Mouse (Mus musculus): ENCODE measurements around the gene Sgsm2.

Gene Sgsm2

DNA sequence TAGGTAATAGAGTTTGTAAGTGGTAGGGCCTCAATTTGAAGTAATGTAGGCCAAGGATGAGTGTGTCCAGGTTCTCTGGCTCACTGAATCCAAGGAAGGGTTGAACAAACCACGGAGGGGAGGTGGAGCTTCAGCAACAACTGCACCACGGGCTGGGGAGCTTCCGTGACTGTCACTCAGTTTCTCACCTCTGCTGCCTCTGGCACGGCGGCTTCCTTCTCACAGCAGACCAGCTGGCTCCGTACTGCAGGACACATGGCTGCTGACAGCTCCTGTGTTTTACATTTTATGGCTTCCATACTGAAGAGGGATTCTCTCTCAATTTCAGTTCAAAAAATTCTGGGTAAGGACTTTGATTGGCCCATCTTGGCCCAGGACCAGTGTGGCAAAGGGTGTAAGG, 22.4 kb upstream of the Sgsm2 start:
- Histone ChIP-seq H3K27me3 (ENCODE audit: insufficient read depth, low read length) (no peaks in the 10 kb centered on the region), H3K36me3 (ENCODE audit: insufficient read depth, low read length) (peaks cover 12% of the 10 kb centered on the region), H3K9me3 (ENCODE audit: low read length) (no peaks in the 10 kb centered on the region), H3K4me1 (replicated peaks; ENCODE audit: low read depth, low read length) (no peaks in the 10 kb centered on the region), H3K4me3 (replicated peaks; ENCODE audit: low read length) (no peak overlapping the region)
- TF ChIP-seq NANOG (IDR thresholded peaks at IDR 0.05; ENCODE audit: borderline replicate concordance, low read length): no peak
- no peak for TF ChIP-seq CTCF (conservative IDR thresholded peaks at IDR 0.05; ENCODE audit: low read length)
- no peak for TF ChIP-seq POU5F1 (IDR thresholded peaks at IDR 0.05; ENCODE audit: borderline replicate concordance, low read length)

DNA sequence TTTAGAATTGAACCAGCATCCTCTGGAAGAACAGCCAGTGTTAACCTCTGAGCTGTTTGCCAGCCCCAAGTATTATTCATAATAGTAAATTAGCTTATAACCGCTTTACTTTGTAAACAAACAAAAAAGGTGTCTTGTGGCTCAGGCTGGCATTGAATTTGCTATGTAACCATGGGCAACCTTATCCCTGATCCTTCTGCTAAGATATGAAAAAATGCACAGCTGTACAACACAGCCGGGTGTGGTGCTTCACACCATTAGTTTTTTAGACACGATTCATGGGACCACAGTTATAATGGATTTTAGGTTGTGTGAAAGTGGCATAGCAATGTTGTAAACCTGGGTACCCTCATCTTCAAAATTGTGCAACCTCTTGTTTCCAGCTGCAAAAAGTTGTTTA, 15.6 kb upstream of the Sgsm2 start:
- Histone ChIP-seq H3K27me3 (ENCODE audit: insufficient read depth, low read length) (no peaks in the 10 kb centered on the region), H3K36me3 (ENCODE audit: insufficient read depth, low read length) (peaks cover 35% of the 10 kb centered on the region), H3K4me1 (replicated peaks; ENCODE audit: low read depth, low read length) (peaks cover 35% of the 10 kb centered on the region), H3K9me3 (ENCODE audit: low read length) (no peaks in the 10 kb centered on the region), H3K4me3 (replicated peaks; ENCODE audit: low read length) (no peak overlapping the region)
- TF ChIP-seq POU5F1 (IDR thresholded peaks at IDR 0.05; ENCODE audit: borderline replicate concordance, low read length) (no peak), NANOG (IDR thresholded peaks at IDR 0.05; ENCODE audit: borderline replicate concordance, low read length) (no peak), CTCF (conservative IDR thresholded peaks at IDR 0.05; ENCODE audit: low read length) (no peak)

DNA sequence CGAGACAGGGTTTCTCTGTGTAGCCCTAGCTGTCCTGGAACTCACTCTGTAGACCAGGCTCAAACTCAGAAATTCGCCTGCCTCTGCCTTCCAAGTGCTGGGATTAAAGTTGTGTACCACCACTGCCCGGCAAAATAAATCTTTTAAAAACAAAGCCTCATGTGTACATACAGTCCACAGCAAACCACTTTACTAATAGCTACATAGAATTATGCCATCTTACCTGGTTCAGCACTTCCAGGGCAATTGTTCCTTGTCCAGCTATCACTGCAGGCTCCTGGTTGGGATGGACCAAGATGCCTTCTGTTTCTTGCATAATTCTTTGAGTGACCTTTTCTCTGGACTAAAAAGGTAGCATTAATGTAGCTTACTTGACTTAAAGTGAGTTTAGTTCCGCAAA, 13.1 kb upstream of the Sgsm2 start:
- no peaks in the 10 kb centered on the region for H3K9me3 ChIP-seq (ENCODE audit: low read length)
- H3K4me1 ChIP-seq (replicated peaks; ENCODE audit: low read depth, low read length): peaks cover 56% of the 10 kb centered on the region
- H3K27me3 ChIP-seq (ENCODE audit: insufficient read depth, low read length): no peaks in the 10 kb centered on the region
- H3K4me3 ChIP-seq (replicated peaks; ENCODE audit: low read length): no peak overlapping the region
- TF ChIP-seq CTCF (conservative IDR thresholded peaks at IDR 0.05; ENCODE audit: low read length): no peak
- TF ChIP-seq NANOG (IDR thresholded peaks at IDR 0.05; ENCODE audit: borderline replicate concordance, low read length): no peak
- no peak for TF ChIP-seq POU5F1 (IDR thresholded peaks at IDR 0.05; ENCODE audit: borderline replicate concordance, low read length)
- peaks cover 60% of the 10 kb centered on the region for H3K36me3 ChIP-seq (ENCODE audit: insufficient read depth, low read length)

DNA sequence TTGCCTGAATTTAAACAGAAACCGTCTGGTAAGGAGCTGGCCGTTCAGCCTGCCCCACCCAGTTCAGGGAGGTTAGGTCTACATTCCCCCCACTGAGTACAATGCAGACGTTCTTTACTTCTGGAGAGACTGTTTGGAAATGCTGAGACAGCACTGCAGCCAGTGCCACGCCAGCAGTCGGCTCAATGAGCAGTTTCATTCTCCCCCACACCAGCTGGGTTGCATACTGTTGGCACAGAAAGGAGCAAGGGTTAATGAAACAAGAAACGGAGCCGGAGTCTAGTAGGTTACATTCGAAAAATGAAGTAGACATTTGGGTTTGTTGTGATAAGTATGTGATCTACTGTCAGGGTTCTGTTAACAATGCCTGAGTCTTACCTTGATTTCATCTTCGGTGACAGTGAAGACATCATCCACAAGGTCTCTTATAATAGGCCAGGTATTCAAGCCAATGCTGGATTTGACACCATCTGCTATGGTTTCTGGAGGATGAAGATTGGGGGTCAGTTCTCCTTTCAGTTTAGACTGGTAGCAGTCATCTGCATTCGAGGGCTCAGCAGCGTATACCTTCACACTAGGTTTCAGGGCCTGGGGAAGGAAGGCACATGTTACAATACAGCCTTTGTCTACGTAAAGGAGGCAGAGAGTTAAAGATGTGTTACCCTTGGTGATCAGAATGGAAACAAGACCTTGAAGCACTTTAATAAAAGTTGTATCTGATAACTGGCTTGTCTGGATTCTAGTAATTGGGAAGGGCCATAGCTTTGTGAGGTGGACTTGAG, 11.9 kb upstream of the Sgsm2 start:
- no peak overlapping the region for H3K4me3 ChIP-seq (replicated peaks; ENCODE audit: low read length)
- no peaks in the 10 kb centered on the region for H3K9me3 ChIP-seq (ENCODE audit: low read length)
- TF ChIP-seq POU5F1 (IDR thresholded peaks at IDR 0.05; ENCODE audit: borderline replicate concordance, low read length) (no peak), CTCF (conservative IDR thresholded peaks at IDR 0.05; ENCODE audit: low read length) (no peak), NANOG (IDR thresholded peaks at IDR 0.05; ENCODE audit: borderline replicate concordance, low read length) (no peak)
- peaks cover 71% of the 10 kb centered on the region for H3K36me3 ChIP-seq (ENCODE audit: insufficient read depth, low read length)
- peaks cover 62% of the 10 kb centered on the region for H3K4me1 ChIP-seq (replicated peaks; ENCODE audit: low read depth, low read length)
- no peaks in the 10 kb centered on the region for H3K27me3 ChIP-seq (ENCODE audit: insufficient read depth, low read length)

DNA sequence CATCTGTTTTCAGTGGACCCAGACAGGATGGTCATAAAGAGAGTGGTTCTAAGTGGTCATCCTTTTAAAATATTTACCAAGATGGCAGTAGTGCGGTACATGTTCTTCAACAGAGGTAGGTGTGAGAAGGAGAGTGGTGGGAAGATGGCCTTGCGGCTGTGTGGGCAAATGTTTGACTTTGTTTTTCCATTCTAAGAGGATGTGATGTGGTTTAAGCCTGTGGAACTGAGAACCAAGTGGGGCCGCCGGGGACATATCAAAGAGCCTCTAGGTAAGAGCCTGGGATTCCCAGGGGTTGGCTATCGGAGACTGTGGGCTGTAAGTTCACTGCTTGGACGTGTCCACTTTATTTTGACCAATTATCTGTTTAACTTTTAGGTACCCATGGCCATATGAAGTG, 11.0 kb upstream of the Sgsm2 start:
- Histone ChIP-seq H3K36me3 (ENCODE audit: insufficient read depth, low read length) (peaks cover 81% of the 10 kb centered on the region), H3K27me3 (ENCODE audit: insufficient read depth, low read length) (no peaks in the 10 kb centered on the region), H3K9me3 (ENCODE audit: low read length) (no peaks in the 10 kb centered on the region), H3K4me3 (replicated peaks; ENCODE audit: low read length) (no peak overlapping the region), H3K4me1 (replicated peaks; ENCODE audit: low read depth, low read length) (peaks cover 68% of the 10 kb centered on the region)
- TF ChIP-seq CTCF (conservative IDR thresholded peaks at IDR 0.05; ENCODE audit: low read length) (no peak), POU5F1 (IDR thresholded peaks at IDR 0.05; ENCODE audit: borderline replicate concordance, low read length) (no peak), NANOG (IDR thresholded peaks at IDR 0.05; ENCODE audit: borderline replicate concordance, low read length) (no peak)

DNA sequence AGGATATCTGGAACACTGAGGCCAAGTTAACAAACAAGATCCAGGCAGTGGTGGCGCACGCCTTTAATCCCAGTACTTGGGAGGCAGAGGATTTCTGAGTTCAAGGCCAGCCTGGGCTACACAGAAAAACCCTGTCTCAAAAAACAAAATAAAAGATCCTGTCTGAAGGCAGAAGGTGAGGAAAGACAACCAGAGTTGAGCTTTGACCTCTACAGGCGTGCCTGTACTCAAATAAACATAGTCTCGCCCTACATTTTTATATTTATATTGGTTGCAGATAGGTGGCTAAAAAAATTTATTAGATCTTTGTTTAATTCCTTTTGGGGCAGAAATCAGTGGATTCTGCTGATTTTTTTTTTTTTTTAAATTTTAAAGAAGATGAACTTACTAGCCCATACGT, 5.6 kb upstream of the Sgsm2 start:
- peaks cover 90% of the 10 kb centered on the region for H3K36me3 ChIP-seq (ENCODE audit: insufficient read depth, low read length)
- TF ChIP-seq POU5F1 (IDR thresholded peaks at IDR 0.05; ENCODE audit: borderline replicate concordance, low read length) (no peak), NANOG (IDR thresholded peaks at IDR 0.05; ENCODE audit: borderline replicate concordance, low read length) (no peak), CTCF (conservative IDR thresholded peaks at IDR 0.05; ENCODE audit: low read length) (no peak)
- H3K4me1 ChIP-seq (replicated peaks; ENCODE audit: low read depth, low read length): peaks cover 68% of the 10 kb centered on the region
- no peak overlapping the region for H3K4me3 ChIP-seq (replicated peaks; ENCODE audit: low read length)
- H3K27me3 ChIP-seq (ENCODE audit: insufficient read depth, low read length): no peaks in the 10 kb centered on the region
- H3K9me3 ChIP-seq (ENCODE audit: low read length): no peaks in the 10 kb centered on the region

DNA sequence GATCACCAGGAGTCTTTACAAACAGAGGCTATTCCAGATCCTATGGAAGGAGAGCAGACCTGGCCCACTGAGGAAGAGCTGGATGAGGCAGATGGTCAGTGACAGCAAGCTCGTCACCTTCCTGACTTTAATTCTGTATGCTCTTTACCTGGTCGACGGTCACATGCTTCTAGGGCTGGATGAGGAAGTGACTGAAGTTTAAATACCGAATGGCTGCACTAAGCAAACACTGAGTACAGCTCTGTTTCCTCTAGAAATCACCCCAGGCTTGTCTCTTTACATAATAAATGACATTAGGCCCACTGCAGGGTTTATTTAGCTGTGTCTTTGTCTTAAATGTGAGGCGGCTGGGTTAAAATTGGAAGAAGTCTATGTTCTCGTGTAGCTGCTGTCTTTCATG, 4.7 kb upstream of the Sgsm2 start:
- Histone ChIP-seq H3K4me3 (replicated peaks; ENCODE audit: low read length) (peak overlapping the region; percentile 33), H3K9me3 (ENCODE audit: low read length) (no peaks in the 10 kb centered on the region), H3K4me1 (replicated peaks; ENCODE audit: low read depth, low read length) (peaks cover 60% of the 10 kb centered on the region), H3K36me3 (ENCODE audit: insufficient read depth, low read length) (peaks cover 81% of the 10 kb centered on the region), H3K27me3 (ENCODE audit: insufficient read depth, low read length) (no peaks in the 10 kb centered on the region)
- TF ChIP-seq NANOG (IDR thresholded peaks at IDR 0.05; ENCODE audit: borderline replicate concordance, low read length) (no peak), POU5F1 (IDR thresholded peaks at IDR 0.05; ENCODE audit: borderline replicate concordance, low read length) (no peak), CTCF (conservative IDR thresholded peaks at IDR 0.05; ENCODE audit: low read length) (no peak)

DNA sequence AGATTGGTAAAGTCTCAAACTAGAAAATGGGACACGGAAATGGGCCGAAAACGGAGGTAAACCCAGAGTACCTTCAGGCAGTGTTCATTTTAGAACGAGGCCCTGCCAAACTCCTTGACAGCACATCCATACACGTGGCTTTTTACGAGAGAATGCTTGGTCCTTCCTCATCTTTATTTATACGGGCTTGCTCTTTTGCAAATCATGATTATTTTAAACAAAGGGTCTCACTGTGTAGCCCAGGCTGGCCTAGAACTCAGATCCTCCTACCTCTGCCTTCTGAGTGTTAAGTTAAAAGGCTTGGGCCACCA, 1.6 kb upstream of the Sgsm2 start:
- Histone ChIP-seq H3K27me3 (ENCODE audit: insufficient read depth, low read length) (peaks cover 4% of the 10 kb centered on the region; the same call in 1 of the 2 replicates), H3K36me3 (ENCODE audit: insufficient read depth, low read length) (peaks cover 50% of the 10 kb centered on the region), H3K9me3 (ENCODE audit: low read length) (no peaks in the 10 kb centered on the region), H3K4me3 (replicated peaks; ENCODE audit: low read length) (peak overlapping the region; percentile 100), H3K4me1 (replicated peaks; ENCODE audit: low read depth, low read length) (peaks cover 51% of the 10 kb centered on the region)
- TF ChIP-seq NANOG (IDR thresholded peaks at IDR 0.05; ENCODE audit: borderline replicate concordance, low read length) (no peak), POU5F1 (IDR thresholded peaks at IDR 0.05; ENCODE audit: borderline replicate concordance, low read length) (no peak), CTCF (conservative IDR thresholded peaks at IDR 0.05; ENCODE audit: low read length) (no peak)
